Mouse (Mus musculus) spleen, postnatal 4 days (tissue): ENCODE measurements around the gene Ly6g6f.

Experiments used
- DNase-seq, 2 experiments: peaks; one replicate each; pipeline ENCODE4 v3.0.0; 2022; ENCODE audit warnings: low spot score in 2 of 2

Ly6g6f gene

GRCm38 (mm10) chr17:35105740-35106389 lies 20.5 kb upstream of the Ly6g6f start:
- DNase-seq = peak; percentile 58 to 73

- DNase-seq = peak in 1 of 2 experiments; percentile 58
Observed at GRCm38 (mm10) chr17:35104754-35105153, 19.3 kb upstream of the Ly6g6f start.

- DNase-seq = no peak
Observed at GRCm38 (mm10) chr17:35104079-35104478, 18.7 kb upstream of the Ly6g6f start.

GRCm38 (mm10) chr17:35103221-35103690 lies 17.8 kb upstream of the Ly6g6f start:
- DNase-seq = peak in 1 of 2 experiments; percentile 52

GRCm38 (mm10) chr17:35102299-35102698 lies 16.9 kb upstream of the Ly6g6f start:
- DNase-seq = no peak

GRCm38 (mm10) chr17:35101161-35101560 lies 15.8 kb upstream of the Ly6g6f start:
- peak in 1 of 2 experiments; percentile 12 for DNase-seq

- DNase-seq = no peak
Observed at GRCm38 (mm10) chr17:35100196-35100765, 14.9 kb upstream of the Ly6g6f start.

- peak; percentile 62 to 80 for DNase-seq
Observed at GRCm38 (mm10) chr17:35097164-35097655, 11.8 kb upstream of the Ly6g6f start.

GRCm38 (mm10) chr17:35096597-35096996 lies 11.2 kb upstream of the Ly6g6f start:
- no peak for DNase-seq

- DNase-seq = no peak
Observed at GRCm38 (mm10) chr17:35094475-35095365, 9.3 kb upstream of the Ly6g6f start.

GRCm38 (mm10) chr17:35092403-35093198 lies 7.2 kb upstream of the Ly6g6f start:
- no peak for DNase-seq

GRCm38 (mm10) chr17:35090166-35090932 lies 4.9 kb upstream of the Ly6g6f start:
- peak; percentile 59 to 74 for DNase-seq

- peak; percentile 92 to 97 for DNase-seq
Observed at GRCm38 (mm10) chr17:35088825-35089644, 3.6 kb upstream of the Ly6g6f start, which contains the start of gene Abhd16a. Gene Abhd16a (plus strand): TSS chr17:35089263.

GRCm38 (mm10) chr17:35088151-35088550 lies 2.7 kb upstream of the Ly6g6f start:
- DNase-seq = no peak

- DNase-seq = no peak
Observed at GRCm38 (mm10) chr17:35083929-35084497, 1.4 kb downstream of the Ly6g6f start.

- no peak for DNase-seq
Observed at GRCm38 (mm10) chr17:35082841-35083576, 2.4 kb downstream of the Ly6g6f start.

- no peak for DNase-seq
Observed at GRCm38 (mm10) chr17:35080710-35081109, 4.7 kb downstream of the Ly6g6f start.

- no peak for DNase-seq
Observed at GRCm38 (mm10) chr17:35080248-35080647, 5.2 kb downstream of the Ly6g6f start.

GRCm38 (mm10) chr17:35079778-35080177 lies 5.6 kb downstream of the Ly6g6f start:
- DNase-seq = peak in 1 of 2 experiments; percentile 41
